12 mouse cellular contexts compared by ENCODE assay signal in genomic region chr14:119831165-119832011, GRCm38 (mm10).
DNase-seq lines count a peak whose midpoint lies in the region; ATAC-seq and TF ChIP-seq lines count a peak whose summit lies in the region.
"Had no signal": no experiment of that assay in that cellular context is flagged by ENCODE, and none has a peak within 500 bp of the region (broad histone marks: within the 10 kb centered on the region; RNA-seq: fewer than 3 reads in every experiment).

No protein-coding gene starts in this region.

- H3K9ac ChIP-seq in lung, embryonic 15.5 days: no peak overlapping the region
- H3K9ac ChIP-seq in limb, embryonic 11.5 days (ENCODE audit: low read length): no peak overlapping the region

- 34% methylated on average over 19 of the region's 19 CpGs for WGBS in lung, embryonic 15.5 days
- 37% methylated on average over 19 of the region's 19 CpGs for WGBS in limb, embryonic 11.5 days
- WGBS in olfactory bulb, adult 2 months: 41% methylated on average over 19 of the region's 19 CpGs

- H3K27me3 ChIP-seq in lung, embryonic 15.5 days: no peaks in the 10 kb centered on the region
- no peaks in the 10 kb centered on the region for H3K27me3 ChIP-seq in limb, embryonic 11.5 days (ENCODE audit: control insufficient read depth, insufficient read depth, low read length)

- H3K4me1 ChIP-seq in lung, embryonic 15.5 days: peaks cover 16% of the 10 kb centered on the region
- H3K4me1 ChIP-seq in limb, embryonic 11.5 days (ENCODE audit: control insufficient read depth, insufficient read depth, low read length): 0 out of 2 replicates have a peak, but pooled peaks cover 3% of the 10 kb centered on the region
- peaks cover 11% of the 10 kb centered on the region for H3K4me1 ChIP-seq in olfactory bulb, adult 2 months (ENCODE audit: control insufficient read depth, insufficient read depth, low read length)

- no peak overlapping the region for H3K4me3 ChIP-seq in lung, embryonic 15.5 days
- no peak overlapping the region for H3K4me3 ChIP-seq in limb, embryonic 11.5 days (ENCODE audit: low read depth, low read length)
- no peak overlapping the region for H3K4me3 ChIP-seq in olfactory bulb, adult 2 months (ENCODE audit: insufficient read depth, low read depth, low read length)

- peak; percentile 66 for ATAC-seq in lung, embryonic 15.5 days (ENCODE audit: borderline replicate concordance, extremely low read depth, low FRiP score, low TSS enrichment)
- peak; percentile 76; the same call in 1 of the 2 replicates for ATAC-seq in limb, embryonic 11.5 days (ENCODE audit: insufficient number of reproducible peaks, low FRiP score, low TSS enrichment, low read depth)

- no peak for TF ChIP-seq CTCF in olfactory bulb, adult 2 months (IDR thresholded peaks at IDR 0.05; ENCODE audit: insufficient read depth, low read depth, low read length)

- peak; percentile 46 for DNase-seq in embryo, embryonic 10 days (ENCODE audit: low spot score)
- DNase-seq in embryo, embryonic 9.5 days (ENCODE audit: extremely low spot score): no peak
- no peak for DNase-seq in lung, adult 18-20 months
- peak; percentile 48 for DNase-seq in limb, embryonic 11.5 days (ENCODE audit: low spot score)
- no peak for DNase-seq in gastrocnemius, postnatal 4 days (ENCODE audit: low spot score in 2 of 2)
- no peak for DNase-seq in ovary, adult 18-20 months (ENCODE audit: low spot score)
- DNase-seq: cerebellum, adult 8-10 months; gastrocnemius, postnatal 14 days; liver; thymus, postnatal 4 days had no signal

- H3K4me2 ChIP-seq in lung, embryonic 15.5 days: no peak overlapping the region
- H3K4me2 ChIP-seq in limb, embryonic 11.5 days (ENCODE audit: low read depth, severe bottlenecking): no peak overlapping the region; the same call in 1 of the 2 replicates

- no peaks in the 10 kb centered on the region for H3K9me3 ChIP-seq in lung, embryonic 15.5 days
- H3K9me3 ChIP-seq in limb, embryonic 11.5 days (ENCODE audit: control insufficient read depth, low read length): no peaks in the 10 kb centered on the region

- no peak for TF ChIP-seq POLR2A in olfactory bulb, adult 2 months (IDR thresholded peaks at IDR 0.05; ENCODE audit: insufficient read depth, low read depth, low read length)

- no peak overlapping the region for H3K27ac ChIP-seq in lung, embryonic 15.5 days
- H3K27ac ChIP-seq in limb, embryonic 11.5 days (replicated peaks; ENCODE audit: low read depth, low read length): no peak overlapping the region
- 0 out of 2 replicates have a peak overlapping the region, but pooled peaks have one; percentile 24 for H3K27ac ChIP-seq in olfactory bulb, adult 2 months (ENCODE audit: insufficient read depth, low read depth, low read length)

- no peaks in the 10 kb centered on the region for H3K36me3 ChIP-seq in lung, embryonic 15.5 days
- no peaks in the 10 kb centered on the region for H3K36me3 ChIP-seq in limb, embryonic 11.5 days (ENCODE audit: control insufficient read depth, insufficient read depth, low read length)

Comparison
In these comparisons a context has a peak if more than half of its experiments do, and no peak if none do; other contexts are left out.
1. DNase-seq: peak in embryo, embryonic 10 days (single experiment) and limb, embryonic 11.5 days (single experiment); none in embryo, embryonic 9.5 days (single experiment), lung, adult 18-20 months (0 of 2), gastrocnemius, postnatal 4 days (0 of 2) and ovary, adult 18-20 months (single experiment).